Mouse (Mus musculus) brown adipose tissue, adult 24 weeks (tissue): ENCODE measurements around the gene Tmed5. TPM values are rescaled to one million over a fixed set of nuclear protein-coding genes. Genes with fewer than 3 reads are reported as not detected.

Experiments
- H3K27ac ChIP-seq: fragments of 200-500 bp; replicated peaks from 2 replicates; pipeline ENCODE4 v1.5.1; 2012; ENCODE audit warnings: low read depth, mild to moderate bottlenecking, low read length
- H3K4me1 ChIP-seq: fragments of 200-500 bp; 2 replicates; pipeline ENCODE4 v1.6.1; 2012; ENCODE audit warnings: low read length, mixed read lengths; ENCODE audit not compliant: control insufficient read depth, insufficient read depth, insufficient read length
- H3K4me3 ChIP-seq: fragments of 200-500 bp; 2 replicates; pipeline ENCODE4 v1.5.1; 2012; ENCODE audit warnings: low read depth, mild to moderate bottlenecking, low read length, moderate library complexity; ENCODE audit not compliant: insufficient read depth
- polyA plus RNA-seq: library from polyadenylated mRNA; stranded (reverse); fragments of >200 nt; gene quantifications from 2 replicates; pipeline ENCODE4 v1.2.4, GENCODE M21; 2012; ENCODE audit not compliant: missing spikeins, insufficient read depth, insufficient read length

Gene Tmed5
- polyA plus RNA-seq, 1 experiment, result 164 TPM

GRCm38 (mm10) chr5:108076833-108077540, 55.4 kb downstream of the Tmed5 start:
- no peaks in the 10 kb centered on the region for H3K4me1 ChIP-seq
- H3K27ac ChIP-seq, result no peak overlapping the region
- H3K4me3 ChIP-seq, result no peak overlapping the region

GRCm38 (mm10) chr5:108076241-108076640, 56.2 kb downstream of the Tmed5 start:
- Histone ChIP-seq H3K27ac (no peak overlapping the region), H3K4me1 (no peaks in the 10 kb centered on the region)

DNA sequence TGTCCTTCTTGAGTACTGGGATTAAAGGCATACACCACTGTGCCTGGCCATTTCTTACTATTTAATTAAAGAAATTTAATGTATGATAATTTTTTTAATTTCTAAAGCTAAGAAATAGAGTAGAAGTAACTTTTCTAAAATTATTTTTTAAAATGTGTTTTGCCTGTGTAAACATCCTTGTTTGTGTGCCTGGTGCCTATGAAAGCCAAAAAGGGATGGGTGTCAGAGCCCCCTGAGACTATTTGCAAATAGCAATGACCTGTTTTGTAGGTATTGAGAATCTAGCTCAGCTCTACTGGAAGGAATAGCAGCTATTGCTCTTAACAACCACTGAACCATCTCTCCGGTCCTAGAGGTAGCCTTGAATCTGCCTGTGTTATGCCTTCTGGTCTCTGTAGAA, 60.1 kb downstream of the Tmed5 start:
- Histone ChIP-seq H3K27ac (no peak overlapping the region), H3K4me1 (no peaks in the 10 kb centered on the region), H3K4me3 (no peak overlapping the region)

More at GRCm38 (mm10) chr5:108076241-108076640, 56.2 kb downstream of the Tmed5 start:
- no peak overlapping the region for H3K4me3 ChIP-seq

- H3K4me1 ChIP-seq, result no peaks in the 10 kb centered on the region; the same call in 1 of the 2 replicates
- peak within 1 kb of the TSS; percentile 67 for H3K27ac ChIP-seq
Observed at GRCm38 (mm10) chr5:108065465-108066411, 66.7 kb downstream of the Tmed5 start, which contains the start of gene Mtf2. Mtf2 (plus strand) TSS chr5:108065674.

GRCm38 (mm10) chr5:108060413-108060812, 72.0 kb downstream of the Tmed5 start:
- H3K4me1 ChIP-seq, result no peaks in the 10 kb centered on the region
- H3K27ac ChIP-seq, result no peak overlapping the region
- no peak overlapping the region for H3K4me3 ChIP-seq

More at GRCm38 (mm10) chr5:108065465-108066411, 66.7 kb downstream of the Tmed5 start, which contains the start of gene Mtf2:
- peak within 1 kb of the TSS; percentile 98 for H3K4me3 ChIP-seq

Other genes with a start within 250 kb of the Tmed5 start
- gene Rpl5, start 232.1 kb downstream of the Tmed5 start, polyA plus RNA-seq, result 16.1 and 18.4 TPM in 2 replicates
- gene Fam69a, start 145.5 kb downstream of the Tmed5 start, polyA plus RNA-seq, result 22.9 and 25.1 TPM in 2 replicates
- 5.9 and 8.9 TPM in 2 replicates for gene Mtf2, start 66.9 kb downstream of the Tmed5 start, polyA plus RNA-seq
- gene Ccdc18, start 255 bp upstream of the Tmed5 start, polyA plus RNA-seq, result 0.83 and 1.5 TPM in 2 replicates
- 17.2 and 19.8 TPM in 2 replicates for gene Dr1, start 136.3 kb upstream of the Tmed5 start, polyA plus RNA-seq
- 6.2 and 7.6 TPM in 2 replicates for gene Pigg, start 180.0 kb upstream of the Tmed5 start, polyA plus RNA-seq
- 0.83 and 1.1 TPM in 2 replicates for gene Gm42517, start 235.3 kb upstream of the Tmed5 start, polyA plus RNA-seq